Mouse (Mus musculus) left cerebral cortex, adult 18-20 months (tissue): ENCODE results near the gene Trim66. TPM values are rescaled to one million over a fixed set of nuclear protein-coding genes. Genes with fewer than 3 reads are reported as not detected.

Source experiments
- DNase-seq, 2 experiments: peaks; one replicate each; pipeline ENCODE4 v3.0.0; 2021 to 2022; ENCODE audit warnings: low spot score in 2 of 2, mixed read lengths in 1 of 2
- long read RNA-seq, 2 experiments: library from polyadenylated mRNA; stranded (forward); transcript quantifications; one replicate each; pipeline ENCODE4 v2.0.0; 2021
- total RNA-seq, 2 experiments: library from RNA; stranded (reverse); gene quantifications; 2 replicates each; pipeline ENCODE4 v1.2.3; 2021

The Trim66 gene
- total RNA-seq: 10 to 100 TPM; 21.5 TPM
- long read RNA-seq, experiment 1, partial matches to known transcripts: 1 of 2 reads
- long read RNA-seq, experiment 1, other reads (novel, unspliced or antisense): 1 of 2 reads
- long read RNA-seq, experiment 2, partial matches to known transcripts: 2 of 8 reads
- long read RNA-seq, experiment 2, other reads (novel, unspliced or antisense): 6 of 8 reads

DNA sequence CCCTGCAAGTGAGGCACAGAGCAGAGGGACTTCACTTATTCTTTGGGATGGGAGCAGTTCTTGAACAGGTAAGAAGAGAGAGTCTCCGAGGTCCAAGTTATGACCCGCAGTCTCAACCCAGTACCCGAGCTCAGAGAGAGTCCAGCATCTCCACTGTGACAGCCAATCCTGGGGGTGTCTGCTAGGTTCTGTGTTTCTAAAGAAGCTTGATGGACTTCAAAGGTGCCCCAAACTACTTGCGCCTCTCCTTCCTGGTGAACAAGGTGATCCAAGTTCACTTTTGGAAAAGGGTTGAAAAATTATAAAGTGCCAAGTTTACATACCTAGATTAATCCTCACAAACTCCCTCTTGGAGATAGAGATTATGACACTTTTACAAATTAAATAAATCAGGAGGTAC lies at the start of gene Trim66:
Gene Trim66, minus strand, starts transcription at position 101 of the 400 bp plus-strand sequence.
- DNase-seq: no peak

DNA sequence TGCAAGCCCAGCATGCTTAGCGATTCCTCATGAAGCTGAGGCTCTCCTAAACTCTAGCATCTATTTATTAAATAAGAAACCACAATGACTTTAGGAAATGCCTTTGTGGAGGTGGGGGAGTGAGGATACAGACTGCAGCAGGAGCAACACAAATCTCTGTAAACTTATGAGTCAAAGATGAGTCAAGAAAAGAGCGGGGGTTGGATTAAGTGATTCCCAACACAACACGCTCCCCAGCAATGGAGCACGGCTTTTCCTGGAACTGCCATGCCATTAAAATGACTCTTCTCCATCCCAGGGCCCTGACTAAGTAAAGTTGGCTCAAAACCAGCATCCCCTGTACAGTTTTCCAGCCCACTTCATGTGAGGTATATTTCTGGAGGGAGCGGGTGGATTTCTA lies 38.8 kb upstream of the Trim66 start:
- DNase-seq: no peak

DNA sequence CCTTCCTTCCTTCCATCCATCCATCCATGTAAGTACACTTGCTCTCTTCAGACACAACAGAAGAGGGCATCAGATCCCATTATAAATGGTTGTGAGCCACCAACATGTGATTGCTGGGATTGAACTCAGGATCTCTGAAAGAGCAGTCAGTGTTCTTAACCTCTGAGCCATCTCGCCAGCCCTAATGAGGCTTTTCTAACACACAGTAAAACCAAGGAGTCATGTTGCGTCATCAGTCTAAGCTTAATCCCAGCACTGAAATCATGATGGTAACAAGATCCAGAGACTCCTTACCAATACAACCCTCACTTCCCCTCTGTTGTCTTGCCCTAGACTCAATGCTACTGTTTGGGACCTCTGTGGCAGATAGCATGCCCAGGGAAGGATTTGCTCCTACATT lies 38.3 kb upstream of the Trim66 start:
- no peak for DNase-seq

DNA sequence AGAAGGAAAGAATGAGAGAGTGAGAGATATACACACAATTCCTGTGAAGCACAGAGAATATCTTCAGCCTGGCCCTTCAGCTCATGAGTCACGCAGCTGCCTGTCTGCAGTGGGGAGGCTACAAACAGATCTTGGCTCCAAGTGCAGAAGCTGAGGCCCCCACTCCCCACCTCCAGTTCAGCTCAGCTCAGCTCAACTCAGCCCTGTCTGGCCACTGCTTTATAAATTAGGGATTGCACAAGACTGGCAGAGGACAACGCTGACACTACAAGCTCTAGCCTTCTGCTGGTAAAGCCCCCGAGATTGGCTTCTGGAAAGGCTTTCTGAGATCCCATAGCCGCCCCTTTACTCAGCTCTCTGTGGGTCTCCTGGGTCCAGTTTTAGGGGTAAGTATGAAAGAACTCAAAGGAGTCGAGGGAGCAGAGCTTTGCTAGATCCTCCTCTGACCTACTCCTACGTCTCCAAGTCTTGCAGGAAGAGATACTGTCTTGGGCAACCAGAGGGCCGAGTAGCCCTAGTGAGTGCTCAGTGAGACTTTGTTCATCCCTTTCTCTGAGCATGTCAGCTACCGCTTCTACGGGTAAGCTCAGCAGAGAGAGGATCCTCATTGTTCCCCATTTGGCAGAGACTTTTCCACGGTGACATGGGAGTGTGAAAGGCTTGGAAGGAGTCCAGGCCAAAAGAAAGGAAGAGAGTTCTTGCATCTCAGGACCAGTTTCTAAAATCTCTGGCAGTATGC lies 37.5 kb upstream of the Trim66 start:
- peak in 1 of 2 experiments; percentile 25 for DNase-seq

DNA sequence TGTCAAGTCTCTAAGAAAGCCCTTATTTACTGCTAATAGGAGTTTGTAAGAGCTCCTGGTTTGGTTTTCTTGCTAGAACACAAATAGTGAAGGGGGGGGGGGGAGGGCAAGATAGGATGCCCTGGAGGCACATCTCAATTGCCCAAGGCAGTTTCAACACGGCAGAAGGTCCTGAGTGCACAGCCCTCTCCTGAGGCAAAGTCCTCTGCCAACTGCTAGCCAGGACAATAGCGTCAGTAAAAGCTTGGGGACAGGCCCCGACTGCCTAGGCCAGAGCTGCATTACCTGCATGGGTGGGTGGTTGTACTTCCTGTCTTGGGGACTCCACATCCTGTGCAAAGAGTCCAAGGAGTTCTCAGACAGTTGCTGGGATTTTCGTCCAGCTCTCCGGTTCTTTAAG lies 36.9 kb upstream of the Trim66 start:
- no peak for DNase-seq

DNA sequence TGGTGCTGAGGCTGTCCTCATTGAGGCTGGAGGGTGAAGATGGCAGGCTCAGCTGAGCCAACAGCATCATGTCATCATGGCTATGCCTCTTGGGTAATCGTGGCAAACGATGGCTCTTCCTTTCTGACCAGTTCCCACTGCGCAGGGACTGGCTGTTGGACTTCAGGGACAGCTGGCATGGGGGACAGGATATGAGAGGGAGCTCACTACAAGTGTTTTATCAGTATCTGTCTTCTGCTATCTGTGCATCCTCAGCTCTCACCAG lies 34.4 kb upstream of the Trim66 start:
- no peak for DNase-seq

DNA sequence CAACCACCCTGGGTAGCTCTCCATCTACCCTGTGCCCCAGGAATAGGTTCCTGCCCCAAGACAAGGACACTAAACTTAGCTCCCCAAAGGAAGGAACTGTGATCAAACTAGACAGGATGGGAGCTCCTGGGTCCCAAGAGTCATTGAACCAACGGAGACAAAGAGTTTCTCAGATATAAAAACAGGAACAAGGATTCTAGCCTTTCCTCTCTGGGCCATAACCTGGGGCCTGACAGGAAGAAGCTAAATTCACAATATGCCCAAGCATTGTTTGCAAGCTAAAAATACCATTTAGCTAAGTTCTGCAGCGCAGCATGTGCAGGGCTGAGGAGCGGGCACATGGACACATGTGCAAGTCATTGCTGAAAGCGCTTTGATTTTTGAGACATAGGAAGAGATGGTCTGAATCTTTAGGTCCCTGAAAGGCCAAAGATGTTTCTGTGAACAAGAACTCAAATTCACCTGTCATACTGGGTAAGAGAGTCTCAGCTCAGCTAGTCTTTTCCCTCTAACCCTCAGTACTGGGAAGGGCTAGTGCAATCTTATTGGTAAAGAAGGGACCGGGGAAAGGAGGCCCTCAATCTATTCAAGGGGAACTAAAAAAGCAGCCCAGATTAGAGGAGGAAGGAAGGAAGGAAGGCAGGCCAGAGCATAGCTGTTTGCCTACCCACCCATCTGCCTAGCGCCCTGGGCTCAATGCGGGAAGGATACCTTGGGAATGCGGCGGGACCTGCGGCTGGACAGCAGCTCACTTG lies 33.9 kb upstream of the Trim66 start:
- no peak for DNase-seq

DNA sequence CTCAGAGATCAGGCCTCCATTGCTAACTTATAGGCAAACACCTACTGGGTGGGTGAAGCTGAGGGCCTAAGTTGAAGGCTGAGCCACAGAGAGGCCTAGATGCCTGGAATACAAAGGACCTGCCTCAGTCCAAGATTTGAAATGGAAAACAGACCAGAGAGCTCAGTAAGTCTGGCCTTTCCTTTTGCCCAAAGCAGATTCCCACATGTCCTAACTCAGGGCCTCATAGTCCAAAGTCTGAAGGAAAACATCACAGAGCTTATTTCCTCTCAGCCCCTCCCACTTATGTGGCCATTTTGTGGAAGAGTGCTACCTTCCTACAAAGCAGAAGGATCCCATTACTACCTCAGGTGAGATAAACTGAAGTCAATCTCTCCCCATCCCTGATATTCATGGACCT lies 33.0 kb upstream of the Trim66 start:
- DNase-seq: no peak

DNA sequence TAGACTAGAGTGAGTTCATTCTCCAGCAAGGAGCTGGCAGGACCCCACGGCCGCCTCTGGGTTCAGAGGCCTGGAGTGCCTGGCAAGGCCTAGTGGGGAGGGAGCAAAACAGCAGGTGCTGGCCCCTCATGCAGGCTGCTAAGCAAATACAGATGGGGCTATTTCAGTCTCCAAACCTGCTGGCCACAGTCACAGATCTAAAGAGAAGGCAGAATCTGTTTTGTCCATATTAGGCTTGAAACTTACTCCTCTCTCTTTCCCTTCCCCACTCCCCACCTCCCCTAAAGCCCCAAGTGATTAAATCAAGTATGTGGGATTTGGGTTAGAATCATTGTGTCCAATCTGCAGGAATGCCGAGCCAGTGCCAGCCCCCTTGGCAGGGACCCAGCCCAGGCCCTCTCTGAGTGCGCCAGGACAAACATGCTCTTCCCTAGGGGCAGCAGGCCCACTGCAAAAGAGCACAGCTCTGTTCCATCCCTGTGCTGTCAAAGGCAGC lies 28.6 kb upstream of the Trim66 start:
- no peak for DNase-seq

DNA sequence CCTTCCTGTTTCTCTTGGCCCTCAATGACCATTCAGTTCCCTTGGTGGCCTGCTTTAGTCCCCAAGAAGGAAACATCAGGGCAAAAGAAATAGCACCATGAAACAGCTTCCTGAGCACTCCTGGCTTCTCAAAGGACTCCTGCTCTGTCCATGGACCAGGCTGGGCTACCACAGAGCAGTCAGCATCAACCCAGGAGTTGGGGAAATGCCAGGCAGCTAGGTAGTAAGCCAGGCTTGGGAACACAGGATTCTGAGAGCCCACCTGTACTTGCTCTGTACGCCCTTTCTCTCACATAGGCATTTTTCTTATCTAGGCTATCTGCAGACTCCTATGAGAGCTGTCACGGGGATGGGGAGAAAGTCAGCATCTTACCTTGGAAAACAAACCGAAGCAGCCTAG lies 27.0 kb upstream of the Trim66 start:
- DNase-seq: no peak

DNA sequence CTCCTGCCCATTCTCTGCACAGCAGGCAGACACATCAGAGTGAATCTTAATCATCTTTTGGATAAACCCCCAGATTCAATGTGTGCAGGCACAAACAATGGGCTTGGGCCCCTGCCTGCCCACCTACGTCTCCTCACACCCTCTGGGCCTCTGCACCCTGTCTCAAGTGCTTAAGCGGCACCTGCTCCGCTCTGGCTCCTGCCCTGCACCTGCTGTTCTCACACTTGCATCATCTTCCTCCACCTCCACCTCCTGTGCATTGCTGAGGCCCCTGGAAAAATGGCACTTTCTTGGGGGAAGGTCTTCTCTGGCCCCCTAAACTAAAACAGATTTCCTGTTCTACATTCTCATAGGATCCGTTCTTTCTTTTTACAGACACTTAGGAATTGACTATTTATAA lies 26.0 kb upstream of the Trim66 start:
- no peak for DNase-seq

DNA sequence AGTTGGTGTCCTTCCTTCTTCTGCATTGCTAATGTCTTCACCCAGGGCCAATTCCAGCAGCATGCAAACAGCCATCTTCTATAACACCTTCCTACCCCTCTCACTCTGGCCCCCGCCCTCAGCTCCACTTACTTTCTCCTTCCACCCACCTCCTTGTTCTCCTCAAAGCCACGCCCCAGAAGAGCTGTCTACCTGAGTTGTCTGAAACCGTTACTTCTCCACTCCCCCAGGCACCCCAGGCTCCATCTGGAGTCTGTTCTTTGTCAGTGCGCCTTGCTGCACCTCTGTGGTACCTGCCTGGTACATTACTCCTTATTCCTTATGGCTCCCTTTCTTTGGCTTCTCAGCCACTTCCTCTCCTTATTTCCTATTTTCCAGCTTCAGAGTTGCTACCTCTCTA lies 25.2 kb upstream of the Trim66 start:
- no peak for DNase-seq

DNA sequence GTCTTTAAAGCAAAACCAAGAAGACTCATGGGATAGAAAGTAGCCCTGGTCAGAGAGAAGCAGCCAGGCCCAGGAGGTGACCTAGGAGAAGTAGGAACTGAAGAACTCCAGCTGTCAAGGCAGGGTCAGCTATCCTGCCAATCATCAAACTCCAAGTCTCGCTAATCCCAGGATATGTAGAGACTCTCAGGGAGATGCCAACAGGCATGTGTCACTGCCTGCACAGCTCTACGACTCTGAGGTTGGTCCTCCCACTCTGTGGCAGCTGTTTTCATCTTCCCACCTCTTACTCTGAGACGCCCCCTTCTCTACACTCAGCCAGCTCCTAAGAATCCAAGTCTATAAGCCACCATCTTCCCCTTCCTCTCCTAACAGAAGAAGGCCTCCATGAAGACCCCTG lies 24.8 kb upstream of the Trim66 start:
- DNase-seq: peak; percentile 25 to 37

DNA sequence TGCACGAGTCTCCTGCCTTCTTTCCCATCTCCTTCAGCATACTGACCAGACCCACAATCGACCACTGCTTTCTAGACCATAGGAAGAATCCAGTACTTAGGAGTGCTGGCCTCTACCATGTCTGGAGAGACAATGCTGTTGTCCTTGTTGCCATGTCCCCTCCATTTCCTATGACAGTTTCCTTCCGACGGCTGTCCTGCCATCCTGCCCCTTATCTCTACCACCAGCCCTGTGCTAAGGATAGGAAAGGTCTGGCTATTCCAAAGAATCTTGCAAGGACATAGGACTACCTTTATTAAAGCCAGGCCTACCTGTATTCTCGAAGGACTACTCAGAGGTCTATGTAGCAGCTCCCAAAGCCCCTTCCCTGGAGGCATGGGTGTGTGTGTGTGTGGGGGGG lies 23.6 kb upstream of the Trim66 start:
- DNase-seq: no peak

DNA sequence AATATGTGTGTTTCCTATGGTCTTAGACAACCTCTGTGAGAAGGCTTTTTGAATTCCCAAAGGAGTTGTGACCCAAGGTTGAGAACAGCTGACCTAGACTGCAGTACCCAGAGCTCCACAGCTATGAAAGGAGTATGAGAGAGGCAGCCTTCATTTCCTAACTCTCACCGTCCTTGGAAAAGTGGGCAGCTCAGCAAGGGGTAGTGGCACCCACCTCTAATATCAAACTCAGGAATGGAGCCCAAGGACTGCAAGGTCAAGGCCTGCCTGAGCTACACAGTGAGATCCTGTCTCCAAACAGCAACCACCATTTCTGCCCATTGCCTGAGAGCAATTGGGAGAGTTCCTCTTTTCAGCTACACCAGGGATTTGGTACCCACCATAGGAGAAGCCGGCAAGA lies 21.8 kb upstream of the Trim66 start:
- DNase-seq: no peak

DNA sequence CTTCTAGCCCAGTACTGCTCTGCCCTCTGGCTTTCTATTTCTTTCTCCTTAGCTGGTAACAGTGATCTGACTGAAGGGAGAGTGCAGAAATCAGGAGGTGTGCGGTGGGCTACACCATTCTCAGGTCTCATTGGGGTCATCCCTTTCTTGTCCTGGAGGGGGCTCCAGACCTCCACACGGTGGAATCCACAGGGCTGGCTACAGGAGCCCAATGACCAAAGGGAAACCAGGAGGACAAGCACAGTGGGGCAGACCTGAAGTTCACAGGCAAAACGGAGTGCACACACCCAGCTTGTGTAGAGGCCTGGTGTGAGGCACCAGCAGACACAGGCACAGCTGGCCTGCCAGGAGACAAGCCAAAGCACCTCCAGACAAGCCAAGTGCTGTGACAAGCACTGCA lies 20.4 kb upstream of the Trim66 start:
- no peak for DNase-seq

DNA sequence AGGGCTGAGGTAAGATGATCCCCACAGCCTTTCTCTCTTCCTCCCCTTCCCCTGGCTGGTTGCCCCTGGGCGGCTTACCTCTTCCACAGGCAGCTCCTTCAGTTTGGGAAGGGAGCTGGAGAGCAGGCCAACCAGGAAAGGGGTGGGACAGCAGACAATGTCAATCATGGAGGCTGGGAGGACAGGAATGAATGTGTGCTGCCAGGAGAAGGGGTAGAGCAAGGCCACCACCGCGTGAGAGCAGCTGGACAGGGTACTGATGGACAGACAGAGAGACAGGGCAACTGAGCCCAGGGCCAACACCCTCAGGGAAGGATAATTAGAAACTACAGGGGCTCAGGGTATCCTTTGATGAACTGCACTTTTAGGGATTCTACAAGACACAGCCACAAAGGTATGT lies 19.6 kb upstream of the Trim66 start:
- no peak for DNase-seq

DNA sequence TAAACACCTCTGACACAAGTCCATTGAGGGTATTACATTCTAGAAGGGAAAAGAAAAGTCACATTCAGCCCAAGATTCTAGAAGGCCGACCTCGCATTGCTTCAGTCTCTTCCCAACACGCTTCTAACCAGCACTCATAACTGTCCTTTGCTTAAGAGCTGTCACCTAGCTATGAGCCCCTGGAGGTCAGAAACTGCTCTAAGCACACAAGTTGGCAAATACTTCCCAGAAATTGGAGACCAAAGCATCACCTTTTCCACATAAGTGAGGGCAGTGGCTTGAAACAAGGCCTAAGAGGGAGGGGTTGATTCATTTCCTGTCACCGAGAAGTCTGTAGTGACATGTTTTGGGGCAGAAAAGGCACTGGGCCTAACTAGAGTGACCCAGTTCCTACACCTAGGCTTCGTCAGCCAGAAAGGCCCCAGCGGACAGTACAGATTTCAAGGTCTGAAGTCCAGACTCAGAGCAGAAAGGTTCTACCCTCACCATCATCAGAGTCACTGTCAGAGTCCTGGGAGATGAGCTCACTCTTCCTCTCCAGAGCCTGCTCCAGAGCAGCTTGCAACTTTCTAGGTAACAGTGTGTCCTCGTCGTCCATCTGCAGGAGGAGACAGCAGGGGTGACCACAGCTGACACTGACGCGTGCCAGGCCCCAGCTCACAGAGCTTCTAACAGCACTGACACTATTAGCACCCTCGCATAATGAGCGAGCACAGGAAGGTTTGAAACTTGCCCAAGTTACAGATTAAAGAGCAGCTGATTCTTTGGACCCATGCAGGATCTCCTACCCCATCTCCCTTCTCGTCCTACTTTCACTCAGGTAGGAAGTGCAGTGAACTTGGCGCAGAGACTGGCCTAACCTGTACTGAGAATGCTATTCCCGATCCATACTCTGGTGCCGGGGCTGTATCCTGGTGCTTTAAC lies 18.1 kb upstream of the Trim66 start:
- DNase-seq: no peak

DNA sequence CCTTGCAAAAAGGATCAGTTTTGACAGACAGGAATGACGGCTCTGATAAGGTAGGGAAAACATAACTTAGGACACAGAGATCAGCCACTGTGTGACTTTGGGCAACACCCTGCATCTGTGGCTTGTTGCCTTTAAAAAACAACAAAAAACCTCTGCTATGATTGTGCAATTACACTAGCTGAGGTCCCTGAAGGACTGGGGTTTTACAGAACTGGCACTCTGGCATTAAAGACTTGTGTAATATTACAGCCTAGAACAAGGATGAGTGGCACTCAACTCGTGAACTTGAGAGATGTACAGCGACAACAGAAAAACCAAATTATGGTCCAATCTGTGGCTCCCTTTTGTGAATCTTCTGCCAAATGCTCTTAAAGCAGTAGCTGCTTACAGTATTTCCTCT lies 16.8 kb upstream of the Trim66 start:
- DNase-seq: no peak

DNA sequence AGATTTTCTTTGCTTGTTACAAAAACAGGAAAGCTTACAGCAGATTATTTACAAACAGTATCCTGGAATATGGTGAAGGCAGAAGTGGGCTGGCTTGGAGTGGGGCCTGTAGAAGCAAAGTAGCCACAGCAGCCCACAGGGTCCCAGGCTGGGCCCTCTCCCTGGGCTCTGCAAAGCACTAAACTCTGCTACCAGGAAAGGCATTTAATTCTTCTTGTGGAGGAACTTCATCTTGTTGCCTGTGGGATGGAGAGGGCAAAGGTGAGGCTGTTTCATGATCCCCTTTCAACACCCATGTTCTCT lies 16.5 kb upstream of the Trim66 start:
- DNase-seq: no peak

DNA sequence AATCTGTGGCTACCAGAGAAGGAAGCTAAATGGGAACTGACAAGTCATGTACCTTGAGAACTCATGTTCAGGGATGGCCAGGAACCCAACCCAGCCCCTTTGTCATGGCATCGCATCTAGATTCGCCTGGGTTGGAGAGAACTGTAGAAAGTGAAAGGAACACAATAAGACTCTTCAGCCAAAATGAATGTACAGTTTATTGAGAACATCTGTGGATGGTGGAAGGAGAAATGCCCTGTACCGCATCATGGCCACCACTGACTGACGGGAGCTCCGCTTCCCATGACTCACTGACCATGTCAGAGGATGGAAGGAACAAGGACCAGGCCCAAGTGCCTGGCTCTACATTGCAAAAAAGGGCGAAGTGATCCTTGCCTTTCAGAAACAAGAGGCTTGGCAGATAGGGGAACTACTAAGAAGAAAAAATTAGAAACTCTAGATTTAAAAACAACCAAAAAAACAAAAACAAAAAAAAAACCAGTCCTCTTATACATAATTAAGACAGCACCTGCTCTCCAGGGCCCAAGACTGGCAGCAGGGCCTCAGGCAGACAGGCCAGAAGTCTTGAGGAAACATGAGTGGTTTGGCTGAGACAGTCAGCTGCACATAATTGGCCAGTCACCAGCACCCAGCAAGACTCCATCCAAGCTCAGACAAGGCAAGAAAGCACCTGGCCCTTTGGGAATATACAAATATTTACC lies 16.0 kb upstream of the Trim66 start:
- no peak for DNase-seq
